Mouse (Mus musculus) liver, postnatal 0 days (tissue): ENCODE results near the gene Gm20388.

Source experiments
- CTCF ChIP-seq: sonication (generic); IDR thresholded peaks from 2 replicates; pipeline ENCODE4 v1.5.1; 2016; ENCODE audit warnings: antibody characterized with exemption, low read depth
- EP300 ChIP-seq: IDR thresholded peaks from 2 replicates; pipeline ENCODE4 v1.6.1; 2016; ENCODE audit warnings: antibody characterized with exemption, low read depth, mild to moderate bottlenecking

- TF ChIP-seq EP300 (peak; percentile 39; the same call in 1 of the 2 replicates), CTCF (no peak)
Measured at GRCm38 (mm10) chr8:124240932-124241331, 4330.3 kb downstream of the Gm20388 start.
